Mouse (Mus musculus): ENCODE measurements around the gene Bcl7b.

Gene Bcl7b

DNA sequence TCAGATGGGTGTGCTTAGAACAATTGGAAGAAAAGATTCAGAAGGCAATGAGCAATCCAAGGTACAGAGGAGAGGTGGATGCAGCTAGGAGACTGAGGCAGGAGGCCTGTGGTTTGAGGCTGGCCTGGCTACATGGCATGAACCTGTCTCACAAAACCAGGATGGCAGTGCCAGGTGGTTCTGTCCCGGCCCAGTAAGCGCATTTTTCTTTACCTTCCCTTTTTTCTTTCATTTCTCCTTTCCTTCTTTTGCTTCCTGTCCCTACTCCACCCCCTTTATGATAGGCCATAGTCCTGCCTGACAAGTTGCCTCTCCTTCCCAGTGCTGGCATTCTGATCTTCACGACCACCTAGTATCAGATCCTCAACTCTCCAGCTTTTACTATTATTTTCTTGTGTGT, 16.9 kb downstream of the Bcl7b start:
- no peak for TF ChIP-seq GATA4 (IDR thresholded peaks at IDR 0.05; ENCODE audit: insufficient replicate concordance, low read length)

- no peak for TF ChIP-seq GATA4 (IDR thresholded peaks at IDR 0.05; ENCODE audit: insufficient replicate concordance, low read length)
Measured at GRCm38 (mm10) chr5:135185596-135185995, 17.5 kb downstream of the Bcl7b start.

DNA sequence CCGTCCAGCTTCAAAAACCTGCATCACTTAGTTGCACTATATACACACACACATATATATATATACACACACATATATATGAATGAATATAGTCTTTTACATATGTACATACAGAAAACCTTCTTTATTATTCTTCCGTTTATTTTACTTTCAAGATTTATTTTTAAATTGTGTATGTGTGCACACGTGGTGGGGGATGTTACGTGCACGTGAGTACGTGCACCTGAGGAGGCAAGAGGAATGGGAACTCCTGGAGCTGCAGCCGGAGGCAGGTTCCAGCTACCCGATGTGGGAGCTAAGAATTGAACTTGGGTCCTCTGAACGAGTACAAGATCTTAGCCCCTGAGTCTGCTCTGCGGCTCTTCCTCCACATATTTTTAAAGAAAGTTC, 18.1 kb downstream of the Bcl7b start:
- no peak for TF ChIP-seq GATA4 (IDR thresholded peaks at IDR 0.05; ENCODE audit: insufficient replicate concordance, low read length)

DNA sequence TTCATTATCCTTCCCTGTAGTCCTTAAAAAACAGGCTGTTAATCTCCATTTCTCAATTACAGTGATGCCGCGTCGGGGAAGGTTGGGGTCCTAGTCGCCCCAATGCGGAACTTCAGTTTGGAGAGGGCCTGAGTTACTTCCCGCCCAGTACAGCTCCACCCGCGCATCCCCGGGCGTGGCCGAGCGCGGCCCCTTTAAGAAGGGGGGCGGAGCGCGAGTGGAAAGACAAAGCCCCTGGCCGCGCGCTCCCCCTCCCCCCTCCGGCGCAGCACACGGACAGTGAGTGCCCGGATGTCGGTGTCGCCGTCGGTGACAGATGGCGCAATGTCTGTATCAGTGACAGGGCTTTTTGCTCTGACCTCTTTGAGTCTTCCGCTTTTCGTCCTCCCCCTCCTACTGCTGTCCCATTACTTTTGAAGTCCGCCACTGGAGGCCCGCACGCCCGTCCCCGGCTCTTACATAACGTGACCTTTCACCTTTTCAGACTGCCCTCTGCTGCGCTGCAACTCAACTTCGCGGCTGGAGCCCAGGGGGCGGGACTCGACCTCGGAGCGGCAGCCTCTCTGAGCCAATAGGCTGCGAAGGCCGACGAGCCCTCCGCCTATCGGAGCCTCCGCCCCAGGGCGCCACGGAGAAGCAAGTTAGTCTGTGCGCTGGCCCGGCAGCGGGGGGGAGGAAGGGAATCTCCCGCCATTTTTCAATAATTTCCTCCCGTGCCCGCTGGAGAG, 18.7 kb downstream of the Bcl7b start, which contains the start of gene Baz1b:
Baz1b (plus strand) TSS at position 644 of the 728 bp plus-strand sequence.
- TF ChIP-seq GATA4 (IDR thresholded peaks at IDR 0.05; ENCODE audit: insufficient replicate concordance, low read length), result peak; percentile 80; the same call in 1 of the 2 replicates

DNA sequence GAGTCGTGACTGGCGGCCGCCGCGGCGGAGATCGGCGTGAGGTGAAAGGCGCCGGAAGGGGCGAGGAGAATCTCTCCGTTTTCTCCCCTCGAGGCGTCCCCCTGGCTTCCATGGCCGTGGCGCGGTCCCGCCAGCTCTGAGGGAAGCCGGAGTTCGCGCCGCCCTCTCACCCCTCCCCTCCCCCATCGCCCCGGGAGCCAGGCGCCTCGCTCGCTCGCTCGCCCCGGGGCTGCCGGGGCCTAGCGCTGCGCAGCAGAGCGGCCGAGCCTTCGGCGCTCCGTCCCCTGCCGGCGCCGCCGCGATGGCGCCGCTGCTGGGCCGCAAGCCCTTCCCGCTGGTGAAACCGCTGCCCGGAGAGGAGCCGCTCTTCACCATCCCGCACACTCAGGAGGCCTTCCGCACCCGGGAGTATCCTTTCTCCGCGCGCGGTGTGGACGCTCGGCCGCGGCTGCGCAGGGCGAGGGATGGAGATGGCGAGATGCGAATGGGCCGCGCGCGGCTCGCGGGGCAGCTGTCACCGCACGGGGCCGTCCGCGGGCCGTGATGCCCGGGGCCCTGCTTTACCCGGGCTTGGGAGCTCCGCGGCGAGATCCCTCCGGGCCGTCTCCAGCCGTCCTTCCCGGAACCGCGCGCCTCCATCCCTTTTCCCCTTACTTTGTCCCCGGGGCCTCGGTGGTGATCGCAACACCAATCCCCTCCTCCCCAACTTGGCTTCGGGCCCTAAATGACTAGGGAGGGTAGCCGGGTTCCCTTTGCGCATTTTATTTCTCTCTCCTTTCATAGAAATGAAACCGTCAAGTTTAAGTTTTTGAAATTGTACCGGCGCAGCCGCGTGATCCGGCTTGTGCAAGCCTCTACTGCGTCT, 19.5 kb downstream of the Bcl7b start:
- peak; percentile 83; the same call in 1 of the 2 replicates for TF ChIP-seq GATA4 (IDR thresholded peaks at IDR 0.05; ENCODE audit: insufficient replicate concordance, low read length)

- TF ChIP-seq GATA4 (IDR thresholded peaks at IDR 0.05; ENCODE audit: insufficient replicate concordance, low read length), result no peak
Measured at GRCm38 (mm10) chr5:135188214-135188554, 20.1 kb downstream of the Bcl7b start.

DNA sequence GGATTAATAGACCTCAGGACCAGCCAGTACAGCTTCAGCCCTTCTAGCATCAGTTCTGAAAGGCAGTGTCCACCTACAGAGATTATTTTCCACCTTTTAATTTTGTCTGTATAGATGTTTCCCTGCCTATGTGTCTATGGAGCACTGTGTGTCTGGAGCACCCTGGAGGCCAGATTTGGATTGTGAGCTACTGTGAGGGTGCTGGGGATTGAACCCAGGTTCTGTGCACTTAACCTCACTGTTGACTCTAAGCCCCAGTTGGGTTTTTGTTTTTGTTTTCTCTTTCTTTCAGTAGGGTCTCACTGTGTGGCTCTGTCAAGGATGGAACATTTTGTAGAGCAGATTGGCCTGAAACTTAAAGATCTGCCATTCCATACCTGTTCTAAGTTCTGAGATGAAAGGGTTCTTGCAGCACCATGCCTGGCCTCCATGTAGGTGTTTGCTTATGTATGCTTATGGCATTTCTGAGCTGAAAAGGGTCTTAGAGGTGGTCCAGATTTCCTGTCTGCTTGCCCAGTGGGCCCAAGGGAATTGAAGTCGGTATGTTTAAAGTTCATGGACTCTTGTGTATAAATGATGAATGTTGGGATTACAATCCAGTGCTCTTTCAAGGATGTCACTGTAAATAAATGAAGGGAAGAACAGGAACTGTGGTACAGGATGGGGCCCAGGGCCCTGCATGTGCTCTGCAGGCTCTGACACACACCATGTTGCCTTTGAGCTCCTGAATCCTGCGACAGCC, 21.4 kb downstream of the Bcl7b start:
- TF ChIP-seq GATA4 (IDR thresholded peaks at IDR 0.05; ENCODE audit: insufficient replicate concordance, low read length), result no peak

GRCm38 (mm10) chr5:135191620-135192019, 23.5 kb downstream of the Bcl7b start:
- no peak for TF ChIP-seq GATA4 (IDR thresholded peaks at IDR 0.05; ENCODE audit: insufficient replicate concordance, low read length)

DNA sequence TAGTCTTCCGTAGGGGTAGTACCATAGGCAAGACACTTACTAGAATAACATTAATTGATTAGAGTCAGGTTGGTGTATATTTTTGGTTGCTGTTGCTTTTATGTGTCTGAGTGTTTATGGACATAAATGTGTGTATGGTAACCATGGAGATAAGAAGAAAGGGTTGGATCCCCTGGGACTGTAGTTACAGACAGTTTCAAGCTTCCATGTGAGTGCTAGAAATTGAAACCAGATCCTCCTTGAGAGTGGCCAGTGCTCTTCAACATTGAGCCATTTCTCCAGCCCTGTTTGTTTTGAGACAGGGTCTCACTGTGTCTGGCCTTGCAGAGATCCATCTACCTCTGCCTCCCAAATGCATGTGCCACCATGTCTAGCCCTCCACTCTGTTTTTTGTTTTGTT, 24.3 kb downstream of the Bcl7b start:
- TF ChIP-seq GATA4 (IDR thresholded peaks at IDR 0.05; ENCODE audit: insufficient replicate concordance, low read length), result no peak

- TF ChIP-seq GATA4 (IDR thresholded peaks at IDR 0.05; ENCODE audit: insufficient replicate concordance, low read length), result no peak
Measured at GRCm38 (mm10) chr5:135196367-135196766, 28.3 kb downstream of the Bcl7b start.

DNA sequence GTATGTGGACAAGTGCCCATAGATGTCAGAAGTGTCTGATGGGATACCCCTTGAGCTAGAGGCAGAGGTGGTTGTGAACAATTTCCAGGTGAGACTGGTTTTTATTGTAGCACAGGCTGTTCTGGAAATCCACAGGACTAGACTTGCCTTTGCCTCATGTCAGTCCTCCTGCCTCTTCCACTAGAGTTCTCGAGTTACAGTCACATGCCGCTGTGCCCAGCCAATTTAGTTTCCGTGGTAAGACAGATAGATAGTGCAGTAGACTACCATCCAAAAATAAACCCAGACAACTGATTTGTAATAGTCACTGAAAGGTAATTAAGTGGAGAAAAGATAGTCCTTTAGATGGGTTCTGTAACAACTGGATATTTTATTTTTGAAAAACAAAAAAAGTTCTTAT, 34.7 kb downstream of the Bcl7b start:
- TF ChIP-seq GATA4 (IDR thresholded peaks at IDR 0.05; ENCODE audit: insufficient replicate concordance, low read length), result no peak

- TF ChIP-seq GATA4 (IDR thresholded peaks at IDR 0.05; ENCODE audit: insufficient replicate concordance, low read length), result no peak
Measured at GRCm38 (mm10) chr5:135208197-135208596, 40.1 kb downstream of the Bcl7b start.

DNA sequence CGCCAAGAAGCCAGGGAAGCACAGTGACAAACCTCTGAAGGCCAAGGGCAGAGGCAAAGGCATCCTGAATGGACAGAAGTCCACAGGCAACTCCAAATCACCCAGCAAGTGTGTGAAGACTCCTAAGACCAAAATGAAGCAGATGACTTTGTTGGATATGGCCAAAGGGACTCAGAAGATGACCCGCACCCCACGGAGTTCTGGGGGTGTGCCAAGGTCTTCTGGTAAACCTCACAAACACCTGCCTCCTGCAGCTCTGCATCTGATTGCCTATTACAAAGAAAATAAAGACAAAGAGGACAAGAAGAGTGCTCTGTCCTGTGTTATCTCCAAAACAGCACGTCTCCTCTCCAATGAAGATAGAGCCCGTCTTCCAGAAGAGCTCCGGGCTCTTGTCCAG, 48.8 kb downstream of the Bcl7b start:
- no peak for TF ChIP-seq GATA4 (IDR thresholded peaks at IDR 0.05; ENCODE audit: insufficient replicate concordance, low read length)

DNA sequence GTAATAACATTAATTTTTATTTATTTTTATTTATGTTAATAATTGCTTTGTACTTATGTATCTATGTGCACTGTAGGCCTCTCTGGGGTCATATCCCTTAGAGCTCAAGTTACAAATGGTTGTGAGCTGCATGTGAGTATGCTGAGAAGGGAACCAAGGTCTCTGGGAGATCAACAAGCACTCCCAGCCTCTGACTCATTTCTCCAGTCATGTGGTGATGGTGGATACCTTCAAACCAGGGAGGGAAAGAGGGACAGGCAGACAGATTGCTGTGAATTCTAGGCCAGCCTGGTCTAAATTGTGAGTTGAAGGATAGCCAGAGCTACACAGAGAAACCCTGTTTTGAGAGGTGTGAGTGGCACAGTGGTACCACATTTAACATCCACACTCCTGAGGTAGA, 52.9 kb downstream of the Bcl7b start:
- TF ChIP-seq GATA4 (IDR thresholded peaks at IDR 0.05; ENCODE audit: insufficient replicate concordance, low read length), result no peak

DNA sequence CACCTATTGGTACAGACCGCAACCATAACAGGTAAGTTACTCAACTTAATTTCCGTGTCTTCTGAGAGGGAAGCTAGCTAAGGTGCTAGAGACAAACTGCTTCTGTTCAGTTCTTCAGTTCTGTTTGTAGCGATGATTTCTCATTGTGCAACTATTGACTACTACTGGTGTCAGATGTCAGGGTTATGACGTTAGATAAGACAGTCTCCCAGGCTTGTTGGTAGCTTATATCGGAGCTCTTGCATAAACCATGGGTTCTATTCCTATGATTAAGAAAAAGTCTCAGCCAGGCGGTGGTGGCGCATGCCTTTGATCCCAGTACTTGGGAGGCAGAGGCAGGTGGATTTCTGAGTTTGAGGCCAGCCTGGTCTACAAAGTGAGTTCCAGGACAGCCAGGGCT, 54.0 kb downstream of the Bcl7b start:
- TF ChIP-seq GATA4 (IDR thresholded peaks at IDR 0.05; ENCODE audit: insufficient replicate concordance, low read length), result no peak

- TF ChIP-seq GATA4 (IDR thresholded peaks at IDR 0.05; ENCODE audit: insufficient replicate concordance, low read length), result no peak
Measured at GRCm38 (mm10) chr5:135224169-135224568, 56.1 kb downstream of the Bcl7b start.

Data from liver, adult (tissue).